Mouse (Mus musculus): Measurements from ENCODE around the gene Gpr87.
A peak's percentile ranks its signal among the peaks of the same experiment; 100 is the strongest.

Gene Gpr87

GRCm38 (mm10) chr3:59194938-59195337 lies at the start of gene Gpr87:
Gpr87 (minus strand) TSS chr3:59195104.
- DNase-seq (ENCODE audit: low read depth, low spot score): no peak

GRCm38 (mm10) chr3:59243384-59243783 lies 48.5 kb upstream of the Gpr87 start:
- DNase-seq (ENCODE audit: low read depth, low spot score): peak; percentile 81

DNA sequence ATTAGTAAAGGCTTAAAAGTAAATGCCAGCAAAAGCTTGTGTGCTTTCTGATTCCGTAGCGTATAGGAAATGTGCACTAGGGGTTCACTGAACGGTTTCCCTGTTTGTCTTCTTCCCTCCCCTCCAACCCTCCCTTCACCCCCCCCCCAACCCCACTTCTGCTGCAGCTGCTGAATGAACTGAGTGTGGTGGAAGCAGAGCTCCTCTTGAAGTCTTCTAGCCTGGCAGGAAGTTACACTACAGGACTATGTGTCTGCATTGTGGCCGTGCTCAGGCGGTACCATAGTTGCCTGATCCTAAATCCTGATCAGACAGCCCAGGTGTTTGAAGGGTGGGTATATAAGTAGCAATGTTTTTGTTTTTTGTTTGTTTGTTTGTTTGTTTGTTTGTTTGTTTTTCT lies 40.0 kb upstream of the Gpr87 start:
- no peak for DNase-seq (ENCODE audit: low read depth, low spot score)

GRCm38 (mm10) chr3:59230912-59231311 lies 36.0 kb upstream of the Gpr87 start:
- DNase-seq (ENCODE audit: low read depth, low spot score): peak; percentile 63

DNA sequence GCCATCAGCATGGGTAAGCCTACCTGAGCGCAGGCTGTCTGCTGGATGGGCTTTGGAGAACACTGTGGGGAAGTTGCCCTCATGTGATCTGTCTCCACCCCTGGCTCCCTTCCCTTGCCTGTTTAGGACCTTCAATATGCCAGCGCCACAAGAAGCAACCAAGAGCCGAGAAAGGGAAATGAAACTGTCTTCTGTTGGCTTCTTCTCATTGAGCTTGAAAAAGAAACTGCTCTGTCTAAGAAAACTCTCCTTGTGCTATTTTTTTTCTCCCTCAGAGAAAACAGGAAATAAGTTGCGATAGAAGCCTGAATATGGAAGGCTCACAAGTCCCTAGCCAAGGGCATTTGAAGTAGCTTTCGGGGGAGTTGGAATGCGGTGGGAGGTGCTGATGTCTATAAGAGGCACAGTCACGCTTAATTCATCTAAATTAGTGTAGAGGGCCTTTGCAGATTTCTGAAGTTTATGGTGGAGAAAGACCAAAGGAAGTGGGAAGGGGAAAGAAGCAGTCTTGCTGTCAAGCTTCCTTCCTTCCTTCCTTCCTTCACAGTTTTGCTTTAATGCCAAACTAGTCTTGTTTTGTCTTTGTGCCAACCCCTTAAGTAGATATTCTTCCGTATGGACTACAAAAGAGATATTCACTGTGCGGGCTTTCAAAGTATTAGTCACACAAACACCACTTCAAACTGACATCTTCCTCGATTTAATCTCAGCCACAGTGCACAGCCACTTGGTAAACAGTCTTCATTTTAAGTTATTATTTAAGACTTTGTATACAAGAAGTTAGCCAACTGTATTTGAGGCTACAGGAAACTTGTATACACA lies 34.0 kb upstream of the Gpr87 start:
- peak; percentile 74 for DNase-seq (ENCODE audit: low read depth, low spot score)

GRCm38 (mm10) chr3:59227696-59228095 lies 32.8 kb upstream of the Gpr87 start:
- DNase-seq (ENCODE audit: low read depth, low spot score): no peak

GRCm38 (mm10) chr3:59225411-59225810 lies 30.5 kb upstream of the Gpr87 start:
- no peak for DNase-seq (ENCODE audit: low read depth, low spot score)

DNA sequence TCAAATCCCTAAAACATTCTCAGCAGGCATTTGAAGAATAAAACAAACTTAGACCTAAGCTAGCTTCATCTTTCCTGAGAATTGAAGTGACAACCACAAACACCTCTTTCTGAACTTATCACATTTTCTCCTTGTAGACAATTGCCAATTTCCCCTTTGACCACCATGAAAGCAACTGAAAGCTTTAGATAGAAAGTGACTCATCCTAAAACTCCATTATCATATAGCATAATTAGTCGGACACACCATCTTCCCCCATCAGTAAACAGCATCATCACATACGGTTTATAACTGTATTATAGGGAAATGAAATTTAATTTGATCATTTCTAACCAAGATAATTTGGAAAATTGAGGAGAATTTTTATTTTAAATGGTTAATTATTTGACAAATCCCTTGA lies 27.4 kb upstream of the Gpr87 start:
- DNase-seq (ENCODE audit: low read depth, low spot score): no peak

DNA sequence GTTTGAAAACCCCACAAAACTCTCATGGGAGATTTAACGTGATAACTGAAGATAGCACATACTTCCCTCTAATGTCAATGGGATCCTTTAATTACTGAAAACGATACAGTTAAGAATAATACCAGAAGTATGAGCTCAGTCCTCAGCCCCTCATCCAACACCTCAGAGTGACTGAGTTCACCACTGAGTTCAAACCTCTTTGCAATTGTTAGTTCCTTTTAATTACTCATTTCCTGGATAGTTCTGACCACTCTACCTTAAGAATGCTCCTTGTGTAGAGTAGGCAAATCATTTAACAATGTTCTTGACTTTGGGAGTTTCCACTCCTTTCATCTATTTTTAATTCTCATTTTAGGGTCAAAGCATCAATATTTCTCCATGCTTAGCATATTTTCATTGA lies 24.4 kb upstream of the Gpr87 start:
- DNase-seq (ENCODE audit: low read depth, low spot score): no peak

DNA sequence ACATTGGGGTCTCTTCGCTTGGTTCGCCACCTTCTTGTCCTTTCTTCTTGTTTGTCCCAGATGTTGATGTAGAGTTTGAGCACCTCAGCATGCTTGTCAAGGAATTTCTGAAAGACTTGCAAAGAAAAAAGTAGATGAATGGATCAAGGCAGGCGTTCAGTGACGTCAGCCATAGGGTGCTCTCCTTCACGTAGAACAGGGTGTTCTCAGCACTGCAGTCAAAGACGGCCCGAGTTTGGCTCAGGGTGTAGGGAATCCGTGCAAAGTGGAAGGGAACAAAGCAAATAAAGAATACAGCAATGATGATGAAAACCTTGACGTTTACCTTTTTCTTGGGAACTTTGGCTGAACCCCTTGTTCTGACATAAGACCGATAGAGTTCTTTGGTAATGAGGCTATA lies 22.3 kb upstream of the Gpr87 start:
- no peak for DNase-seq (ENCODE audit: low read depth, low spot score)

DNA sequence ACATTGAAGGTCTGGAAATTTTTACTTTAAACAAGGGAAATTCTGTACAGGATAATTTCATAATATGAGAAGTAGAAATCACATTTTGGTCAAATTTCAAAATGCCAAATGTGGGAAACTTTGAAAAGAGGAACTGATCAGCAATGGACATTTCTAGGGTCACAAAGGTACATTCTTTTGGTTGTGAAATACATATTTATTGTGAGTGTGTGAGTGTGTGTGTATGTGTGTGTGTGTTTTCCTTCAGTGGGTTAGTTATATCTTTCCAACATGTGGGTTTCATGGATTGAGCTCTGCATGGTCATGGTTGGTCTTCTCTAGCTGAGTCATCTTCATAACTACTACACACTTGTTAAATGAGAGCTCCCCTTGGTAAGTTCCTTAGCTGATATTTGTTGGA lies 17.5 kb upstream of the Gpr87 start:
- no peak for DNase-seq (ENCODE audit: low read depth, low spot score)

DNA sequence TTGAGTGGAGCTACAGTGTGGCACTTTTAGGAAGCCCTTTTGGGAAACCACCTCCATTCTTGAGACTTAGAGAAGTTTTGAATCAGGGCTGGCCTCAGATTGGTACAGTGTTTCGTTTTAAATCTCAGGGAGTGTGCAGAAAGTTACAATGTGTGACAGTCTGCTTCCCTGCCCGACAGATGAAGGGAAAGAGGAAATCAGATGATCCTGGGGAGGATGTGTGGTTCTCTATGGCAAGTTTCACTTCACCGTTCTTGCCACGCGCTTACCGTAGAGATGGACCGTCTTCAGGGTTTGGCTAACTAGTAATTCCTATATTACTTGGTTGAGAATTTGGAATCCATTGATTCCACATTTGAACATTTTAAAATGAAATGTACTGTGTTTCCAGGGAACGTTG lies 16.9 kb upstream of the Gpr87 start:
- DNase-seq (ENCODE audit: low read depth, low spot score): no peak

DNA sequence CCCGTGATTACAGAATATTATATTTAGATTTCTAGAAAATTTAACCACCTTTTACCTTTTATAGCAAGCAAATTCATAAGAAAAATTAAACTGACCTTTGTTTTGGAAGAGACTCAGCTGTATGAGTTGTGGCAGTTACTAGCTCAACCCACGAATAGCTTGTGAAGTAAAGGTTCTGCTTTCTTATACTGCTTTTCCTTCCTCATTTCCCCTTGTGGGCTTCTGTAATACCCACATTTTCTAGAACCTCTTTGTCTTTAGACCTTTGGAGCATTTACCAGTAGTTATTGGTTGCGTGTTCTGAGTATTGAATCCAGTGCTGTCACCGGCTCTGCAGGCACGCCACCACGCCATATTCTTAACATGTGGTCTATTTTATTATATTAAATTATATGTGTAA lies 15.8 kb upstream of the Gpr87 start, which contains the start of gene P2ry13:
Gene P2ry13 (minus strand): TSS at position 156 of the 400 bp plus-strand sequence.
- DNase-seq (ENCODE audit: low read depth, low spot score): no peak

DNA sequence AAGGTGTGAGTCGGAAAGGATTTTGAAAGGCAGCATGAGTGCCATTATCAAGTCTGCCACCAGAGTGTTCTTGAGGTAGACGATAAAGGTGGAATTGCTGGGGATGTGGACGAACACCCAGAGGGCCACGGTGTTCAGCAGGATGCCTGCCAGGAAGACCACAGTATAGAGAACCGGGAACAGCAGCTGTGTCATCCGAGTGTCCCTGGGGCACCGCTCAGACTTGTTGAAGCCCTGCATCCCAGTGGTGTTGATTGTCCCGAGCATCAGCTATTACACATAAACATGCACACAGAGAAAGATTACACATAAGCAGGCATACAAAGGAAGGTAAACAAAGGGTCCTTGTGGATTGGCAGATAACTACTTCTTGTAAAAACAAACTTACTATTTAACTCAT lies 15.2 kb upstream of the Gpr87 start:
- no peak for DNase-seq (ENCODE audit: low read depth, low spot score)

DNA sequence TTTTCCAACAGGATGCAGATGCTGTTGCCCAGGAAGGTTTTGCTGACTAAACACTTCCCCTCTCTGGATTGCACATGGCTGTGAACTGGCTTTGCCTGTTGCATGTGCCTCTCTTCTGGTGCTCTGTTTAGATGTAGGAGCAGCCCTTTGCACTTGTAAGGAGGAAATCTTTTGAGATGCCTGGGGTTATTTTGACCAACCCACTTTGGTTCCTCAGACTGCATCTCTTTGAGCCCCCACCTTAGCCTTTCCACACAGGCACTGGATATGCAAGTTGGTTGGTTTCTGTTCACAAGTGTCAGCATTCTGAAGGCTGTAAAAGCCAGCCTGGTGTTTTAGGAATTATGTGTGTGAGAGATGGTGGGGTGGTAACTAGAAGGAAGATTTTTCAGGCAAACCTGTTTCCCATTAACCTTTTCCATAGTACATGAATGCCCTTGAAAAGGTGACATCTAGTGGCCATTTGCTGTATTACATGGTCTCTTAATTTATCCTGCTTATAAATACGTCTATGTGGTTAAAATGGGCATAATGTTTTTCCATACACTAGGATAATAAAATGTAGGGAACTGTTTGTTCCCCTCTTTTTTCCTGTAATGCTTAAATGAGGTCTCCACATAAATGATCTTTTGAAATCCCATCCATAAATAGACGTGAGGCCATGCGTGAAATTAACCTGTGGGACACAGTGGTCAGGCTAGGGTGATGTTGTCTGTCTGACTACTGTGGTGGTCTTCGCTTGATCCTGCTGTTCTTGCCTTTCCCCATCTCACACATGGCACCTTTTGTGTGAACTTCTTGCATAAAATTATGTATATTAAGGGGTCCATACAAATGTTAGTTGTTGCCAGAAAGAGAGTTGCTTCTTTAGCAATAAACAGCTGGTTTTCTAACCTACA lies 14.0 kb upstream of the Gpr87 start:
- DNase-seq (ENCODE audit: low read depth, low spot score): peak; percentile 65

DNA sequence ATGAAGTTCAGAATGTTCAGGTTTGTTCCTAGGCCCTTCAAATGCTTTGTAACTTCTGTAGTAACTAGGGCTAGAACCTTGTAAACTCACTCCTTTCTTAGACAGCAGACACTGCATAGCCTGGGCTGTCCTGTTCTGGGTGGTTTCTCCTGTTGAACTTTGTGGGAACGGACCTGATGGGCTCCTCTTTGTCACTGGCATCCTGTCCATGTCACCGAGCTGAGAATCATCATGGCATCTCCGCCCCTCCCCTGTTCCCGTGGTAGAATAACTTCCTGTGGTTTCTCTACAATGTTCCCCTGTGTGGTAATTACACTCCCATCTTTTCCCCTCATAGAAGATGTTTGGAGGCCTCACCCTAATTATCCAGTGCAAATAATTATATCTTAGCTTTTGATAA lies 11.0 kb upstream of the Gpr87 start:
- no peak for DNase-seq (ENCODE audit: low read depth, low spot score)

DNA sequence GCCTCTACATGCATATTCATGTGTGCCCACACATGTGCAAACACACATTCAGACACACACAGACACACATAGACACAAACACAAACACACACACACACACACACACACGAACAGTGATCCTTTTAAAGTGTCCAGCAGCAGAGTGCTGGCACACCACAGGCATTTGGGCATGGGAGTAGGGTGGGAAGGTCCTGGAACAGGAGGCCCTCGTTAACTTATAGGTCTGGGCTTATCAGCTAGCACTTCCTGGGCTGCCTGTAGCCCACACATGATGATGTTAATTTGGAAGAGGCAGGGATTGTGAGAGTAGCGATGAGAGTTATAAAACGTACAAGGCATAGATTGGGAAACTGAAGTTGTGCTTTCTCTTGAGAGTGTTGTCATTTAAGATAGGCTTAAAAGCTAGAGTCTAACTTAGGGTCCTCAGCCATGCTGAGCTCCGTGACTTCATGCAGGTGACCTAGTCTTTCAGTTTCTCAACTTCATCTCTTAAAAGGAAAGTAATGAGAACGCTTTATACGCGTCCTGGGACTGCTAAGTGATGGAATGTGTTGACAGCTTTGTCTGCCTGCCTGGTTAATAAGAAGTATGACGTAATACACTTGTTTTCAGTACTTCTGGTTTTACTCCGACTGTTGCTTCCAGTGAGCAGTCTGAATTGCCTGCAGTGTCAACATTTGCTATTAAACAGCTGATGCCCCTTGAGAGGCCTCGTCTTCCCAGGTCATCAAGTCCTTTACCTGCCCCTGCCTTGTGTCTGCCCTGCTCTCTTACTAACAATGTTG lies 10.0 kb upstream of the Gpr87 start:
- no peak for DNase-seq (ENCODE audit: low read depth, low spot score)

- no peak for DNase-seq (ENCODE audit: low read depth, low spot score)
These were observed 9.1 kb upstream of the Gpr87 start for GRCm38 (mm10) chr3:59203802-59204520.

DNA sequence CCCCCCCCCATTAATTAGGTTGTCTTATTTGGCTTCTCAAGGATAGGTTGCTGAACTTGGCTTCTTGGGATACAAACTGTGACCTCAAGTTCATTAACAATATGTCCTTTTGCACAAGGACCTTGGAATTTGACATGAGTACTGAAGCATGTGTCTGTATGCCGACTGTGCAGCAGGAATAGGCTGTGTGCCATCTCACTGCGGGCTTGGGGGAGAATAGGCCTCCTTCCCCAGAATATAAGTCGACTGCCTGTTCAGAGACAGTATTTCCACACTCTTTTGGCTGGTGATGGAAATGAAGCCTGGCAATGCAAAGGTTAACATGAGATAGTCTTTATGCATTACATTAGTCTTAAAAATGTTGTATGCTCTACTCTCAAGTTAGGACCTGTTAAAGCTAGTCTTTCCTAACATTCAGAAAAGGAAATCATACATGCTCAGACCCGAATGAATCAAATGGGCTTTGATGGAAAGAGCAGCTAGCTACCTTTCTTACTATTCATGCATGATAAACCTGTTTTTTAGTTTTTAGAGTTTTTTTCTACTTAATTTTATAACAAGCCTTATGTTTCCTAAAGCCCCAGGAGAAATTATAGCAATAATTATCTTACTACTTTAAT lies 2.5 kb upstream of the Gpr87 start:
- no peak for DNase-seq (ENCODE audit: low read depth, low spot score)

- no peak for DNase-seq (ENCODE audit: low read depth, low spot score)
These were observed 805 bp downstream of the Gpr87 start for GRCm38 (mm10) chr3:59194099-59194498.

GRCm38 (mm10) chr3:59191674-59192073 lies 3.2 kb downstream of the Gpr87 start:
- no peak for DNase-seq (ENCODE audit: low read depth, low spot score)
